Mouse (Mus musculus) midbrain, embryonic 10.5 days (tissue): ENCODE results near the gene Ank. TPM values are rescaled to one million over a fixed set of nuclear protein-coding genes. Genes with fewer than 3 reads are reported as not detected.

ENCODE experiments used
- DNase-seq: peaks from one replicate; pipeline ENCODE4 v3.0.0-alpha.2; 2017; ENCODE audit warnings: low spot score
- H3K27ac ChIP-seq: fragments of 300-500 bp; sonication (generic); replicated peaks from 2 replicates; pipeline ENCODE4 v1.5.1; 2016; ENCODE audit warnings: mild to moderate bottlenecking
- H3K27me3 ChIP-seq: fragments of 300-500 bp; sonication (generic); 2 replicates; pipeline ENCODE4 v1.6.1; 2016; ENCODE audit warnings: low read depth, mild to moderate bottlenecking; ENCODE audit not compliant: poor library complexity, severe bottlenecking
- H3K36me3 ChIP-seq: fragments of 300-500 bp; sonication (generic); 2 replicates; pipeline ENCODE4 v1.6.1; 2016; ENCODE audit warnings: mild to moderate bottlenecking, moderate library complexity
- H3K4me1 ChIP-seq: fragments of 300-500 bp; sonication (generic); 2 replicates; pipeline ENCODE4 v1.6.1; 2016
- H3K4me3 ChIP-seq: fragments of 300-500 bp; sonication (generic); 2 replicates; pipeline ENCODE4 v1.5.1; 2016; ENCODE audit warnings: mild to moderate bottlenecking, moderate library complexity
- H3K9me3 ChIP-seq: fragments of 300-500 bp; sonication (generic); replicated peaks from 2 replicates; pipeline ENCODE4 v1.6.1; 2016; ENCODE audit warnings: mild to moderate bottlenecking
- WGBS: fragments of 180-500 bp; shearing (Covaris S2); methylation state at CpG from one replicate; pipeline ENCODE4 v1.1.7; 2016; 5-methylcytosine and 5-hydroxymethylcytosine counted together
- polyA plus RNA-seq: library from polyadenylated mRNA; unstranded; fragments of >200 nt; fragmentation: Nextera tagmentation; extraction: Ambion mirVana; gene quantifications from 2 replicates; pipeline ENCODE4 v1.2.1, GENCODE M21; 2016

Gene Ank
- polyA plus RNA-seq, 1 experiment from 2014 or later, result 6.3 TPM

DNA sequence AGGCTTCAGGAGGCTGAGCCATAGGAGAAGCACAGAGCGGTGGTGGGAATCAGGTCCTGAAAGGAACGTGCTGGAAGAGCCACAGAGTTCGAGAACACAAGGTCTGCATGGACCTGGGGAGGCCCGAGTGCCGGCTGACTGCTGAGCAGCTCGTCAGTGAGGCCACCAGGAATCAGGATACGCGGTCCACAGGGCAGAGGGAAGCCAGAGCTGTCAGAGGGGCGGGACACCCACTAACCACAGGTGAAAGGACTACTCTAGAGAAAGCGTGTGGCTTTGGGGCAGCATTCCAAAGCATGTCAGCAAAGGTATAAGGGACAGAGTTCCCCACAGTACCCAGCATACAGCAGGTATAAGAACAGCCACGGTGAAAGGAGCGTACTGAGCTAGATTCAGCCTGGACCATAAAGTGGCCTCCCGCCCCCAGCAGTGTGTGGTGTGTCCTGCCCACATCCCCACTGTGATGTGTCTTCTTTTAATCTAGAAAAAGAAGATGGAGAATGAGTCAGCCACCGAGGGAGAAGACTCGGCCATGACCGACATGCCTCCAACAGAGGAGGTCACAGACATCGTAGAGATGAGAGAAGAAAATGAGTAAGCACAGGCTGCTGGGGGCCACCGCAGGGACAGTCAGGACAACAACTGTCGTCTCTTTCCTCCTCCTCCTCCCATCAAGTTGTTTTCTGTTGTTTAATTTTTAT is 126.3 kb downstream of the Ank start:
- peaks cover 44% of the 10 kb centered on the region for H3K36me3 ChIP-seq
- DNase-seq, result no peak
- no peak overlapping the region for H3K4me3 ChIP-seq
- no peaks in the 10 kb centered on the region for H3K9me3 ChIP-seq
- H3K4me1 ChIP-seq, result peaks cover 16% of the 10 kb centered on the region
- no peak overlapping the region for H3K27ac ChIP-seq
- no peaks in the 10 kb centered on the region for H3K27me3 ChIP-seq
- WGBS, result 90% methylated on average over 19 of the region's 19 CpGs

DNA sequence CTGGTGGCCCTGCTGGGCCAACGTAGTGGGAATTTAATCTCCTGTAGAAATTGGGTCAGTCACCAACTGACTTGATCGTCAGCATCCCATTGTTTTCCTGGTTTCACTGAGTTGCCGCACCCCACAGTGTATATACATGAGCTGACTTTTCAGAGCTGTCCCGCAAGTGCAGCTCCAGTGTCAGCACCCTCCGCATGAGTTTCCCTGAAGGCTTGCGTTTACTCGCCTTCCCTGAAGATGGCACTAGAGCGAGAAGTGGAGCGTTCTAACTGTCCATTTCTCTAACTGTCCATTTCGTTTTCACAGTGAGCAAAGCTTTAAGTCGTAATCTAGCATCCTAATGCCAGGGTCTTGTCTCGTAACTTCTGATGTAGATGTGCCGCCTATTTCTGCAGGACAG is 127.2 kb downstream of the Ank start:
- Histone ChIP-seq H3K4me1 (peaks cover 16% of the 10 kb centered on the region), H3K27ac (no peak overlapping the region), H3K4me3 (no peak overlapping the region), H3K36me3 (peaks cover 46% of the 10 kb centered on the region), H3K9me3 (no peaks in the 10 kb centered on the region), H3K27me3 (no peaks in the 10 kb centered on the region)
- WGBS, result 79% methylated on average over 13 of the region's 13 CpGs
- DNase-seq, result no peak

DNA sequence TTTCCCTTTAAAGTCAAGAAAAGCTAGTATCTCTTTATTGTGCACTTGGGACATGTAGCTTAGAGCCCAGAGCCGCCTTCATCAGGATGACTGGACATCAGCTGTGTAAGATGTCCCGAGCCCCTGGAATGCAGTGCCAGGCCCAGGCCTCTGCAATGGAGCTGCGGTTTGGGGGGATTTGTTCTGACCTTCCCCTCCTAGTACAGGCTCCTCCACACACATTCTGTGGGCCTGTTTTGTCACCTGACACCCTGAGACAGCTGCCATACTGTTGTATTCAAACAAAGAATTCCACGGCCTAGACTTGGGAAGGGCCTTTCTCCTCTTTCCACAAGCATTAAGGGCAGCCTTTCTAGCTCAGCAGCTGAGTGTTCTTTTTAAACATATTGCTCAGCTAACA is 128.5 kb downstream of the Ank start:
- peaks cover 56% of the 10 kb centered on the region for H3K36me3 ChIP-seq

DNA sequence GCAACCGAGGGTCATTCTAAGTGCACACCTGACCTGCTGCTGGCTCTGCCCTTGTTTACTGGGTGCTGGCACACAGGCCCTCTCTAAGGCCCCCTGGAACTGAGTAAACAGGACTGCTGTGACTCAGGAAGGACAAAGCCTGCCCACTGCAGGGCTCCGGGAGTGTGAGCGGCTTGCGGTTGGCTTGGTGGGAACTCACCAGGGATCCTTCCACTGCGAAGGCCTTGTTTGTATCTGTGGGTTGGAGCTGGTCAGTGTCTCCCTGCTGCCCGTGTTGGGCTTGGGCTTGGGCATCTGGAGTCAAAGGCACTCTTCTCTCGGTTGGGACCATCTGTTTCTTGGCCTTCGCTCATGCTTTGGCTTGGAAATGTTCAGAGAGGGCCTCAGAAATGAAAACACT is 129.1 kb downstream of the Ank start:
- WGBS, result 51% methylated on average over 8 of the region's 8 CpGs
- no peak for DNase-seq
- Histone ChIP-seq H3K4me1 (peaks cover 16% of the 10 kb centered on the region), H3K36me3 (peaks cover 56% of the 10 kb centered on the region), H3K9me3 (no peaks in the 10 kb centered on the region), H3K4me3 (no peak overlapping the region), H3K27me3 (no peaks in the 10 kb centered on the region), H3K27ac (peak overlapping the region; percentile 80)

More for the DNA sequence above, 128.5 kb downstream of the Ank start:
- peak overlapping the region; percentile 80 for H3K27ac ChIP-seq
- H3K9me3 ChIP-seq, result no peaks in the 10 kb centered on the region
- H3K27me3 ChIP-seq, result no peaks in the 10 kb centered on the region
- H3K4me1 ChIP-seq, result peaks cover 16% of the 10 kb centered on the region
- peak; percentile 19 for DNase-seq
- H3K4me3 ChIP-seq, result no peak overlapping the region
- WGBS, result 44% methylated on average over 4 of the region's 4 CpGs

DNA sequence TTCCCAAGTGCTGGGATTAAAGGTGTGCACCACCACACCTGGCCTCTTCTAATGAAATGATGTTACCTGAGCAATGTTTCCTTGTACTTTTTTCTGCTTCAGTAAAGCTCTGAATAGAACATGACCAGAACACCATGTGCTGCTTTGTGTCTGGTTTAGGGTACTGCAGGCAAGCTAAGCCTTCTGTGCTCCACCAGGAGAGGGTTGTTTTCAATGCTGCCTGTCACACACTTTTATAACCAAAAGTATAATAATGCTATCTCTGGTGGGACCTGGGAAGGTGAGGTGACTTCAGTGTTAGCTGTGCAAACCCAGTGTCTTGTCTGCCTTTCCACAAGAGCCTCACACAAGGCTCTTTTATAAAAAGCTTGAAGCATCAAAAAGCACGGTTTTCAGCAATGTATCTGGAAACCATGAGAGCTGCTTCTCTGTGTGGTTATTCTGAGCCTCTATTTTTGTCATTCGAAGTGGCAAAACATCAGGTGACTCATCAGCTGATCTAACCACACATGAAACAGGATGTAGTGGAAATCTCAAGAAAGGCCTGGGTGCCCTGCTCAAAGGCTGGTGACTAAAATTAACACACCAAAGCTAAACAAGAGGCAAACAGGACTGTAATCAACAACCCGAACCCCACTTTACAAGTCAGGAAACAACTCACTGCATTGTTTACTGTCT is 130.1 kb downstream of the Ank start:
- Histone ChIP-seq H3K36me3 (peaks cover 55% of the 10 kb centered on the region), H3K4me3 (no peak overlapping the region), H3K9me3 (no peaks in the 10 kb centered on the region)

DNA sequence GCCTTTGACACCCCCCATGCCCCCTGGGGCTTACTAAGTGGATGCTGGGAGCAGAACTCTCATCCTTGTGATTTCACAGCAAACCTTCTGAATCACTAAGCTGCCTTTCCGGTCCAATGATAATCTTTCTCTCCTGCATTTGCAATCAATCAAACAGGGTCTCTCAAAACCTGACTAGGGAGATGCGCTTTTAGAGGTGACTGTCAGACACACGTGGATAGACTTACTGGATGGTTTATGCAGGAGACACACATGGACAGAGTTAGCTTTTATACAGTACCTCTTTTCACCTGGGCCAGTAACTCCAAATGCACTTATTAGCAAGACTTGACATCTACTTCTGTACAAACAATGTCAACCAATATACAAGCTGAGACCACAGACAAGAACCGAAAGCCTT is 131.0 kb downstream of the Ank start:
- H3K36me3 ChIP-seq, result peaks cover 53% of the 10 kb centered on the region
- peaks cover 16% of the 10 kb centered on the region for H3K4me1 ChIP-seq
- 92% methylated on average over 4 of the region's 4 CpGs for WGBS
- H3K27ac ChIP-seq, result no peak overlapping the region
- H3K4me3 ChIP-seq, result no peak overlapping the region
- H3K9me3 ChIP-seq, result no peaks in the 10 kb centered on the region
- no peaks in the 10 kb centered on the region for H3K27me3 ChIP-seq
- no peak for DNase-seq

More for the DNA sequence above, 130.1 kb downstream of the Ank start:
- Histone ChIP-seq H3K27me3 (no peaks in the 10 kb centered on the region), H3K4me1 (peaks cover 16% of the 10 kb centered on the region), H3K27ac (no peak overlapping the region)
- WGBS, result 84% methylated on average over 3 of the region's 3 CpGs
- no peak for DNase-seq

DNA sequence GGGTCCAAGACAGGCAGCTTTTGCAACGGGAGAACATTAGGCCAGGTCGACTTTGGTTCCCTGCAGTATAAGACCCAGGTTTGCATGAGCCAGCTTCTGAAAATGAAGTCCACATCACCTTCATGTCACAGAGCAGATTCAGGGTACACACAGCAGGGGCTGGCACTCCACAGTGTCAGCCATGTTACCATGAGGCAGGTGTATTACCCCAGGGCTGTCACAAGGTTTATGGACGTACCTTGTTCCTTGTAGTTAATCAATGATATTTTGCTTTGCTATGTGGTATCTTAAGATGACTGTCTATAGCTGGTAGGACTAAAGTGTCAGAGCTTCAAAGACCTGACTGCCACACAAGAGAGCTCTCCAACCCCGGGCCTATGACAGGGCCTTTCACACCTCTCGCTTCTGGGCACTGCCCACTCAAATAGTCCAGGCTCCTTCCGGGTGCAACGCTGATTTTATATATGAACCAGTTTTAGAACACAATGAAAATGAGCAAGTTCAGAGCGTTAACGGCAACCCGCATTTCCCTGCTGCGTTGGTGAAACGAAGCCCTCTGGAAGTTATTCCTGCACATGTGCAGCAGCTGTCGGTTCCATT is 132.4 kb downstream of the Ank start:
- peaks cover 46% of the 10 kb centered on the region for H3K36me3 ChIP-seq
- no peaks in the 10 kb centered on the region for H3K9me3 ChIP-seq
- DNase-seq, result no peak
- H3K27me3 ChIP-seq, result no peaks in the 10 kb centered on the region
- H3K4me1 ChIP-seq, result peaks cover 16% of the 10 kb centered on the region
- WGBS, result 96% methylated on average over 13 of the region's 13 CpGs
- no peak overlapping the region for H3K4me3 ChIP-seq
- no peak overlapping the region for H3K27ac ChIP-seq

DNA sequence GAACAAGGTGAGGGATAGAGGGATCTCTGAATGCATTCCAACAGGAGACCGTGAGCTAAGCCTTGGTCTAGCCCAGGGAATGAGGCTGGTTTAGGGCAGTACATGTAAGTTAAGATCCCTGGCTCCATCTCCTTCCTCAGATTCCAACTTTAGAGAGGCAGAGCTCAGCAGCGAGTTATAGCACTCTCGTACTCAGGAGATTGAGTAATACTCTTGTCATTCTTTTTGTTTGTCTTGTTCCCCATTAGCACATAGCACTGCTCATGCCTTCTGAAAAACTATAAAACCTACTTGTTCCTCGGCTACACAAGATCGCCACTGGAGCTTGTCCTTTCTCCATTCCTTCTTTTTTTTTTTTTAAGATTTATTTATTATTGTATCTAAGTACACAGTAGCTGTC is 134.0 kb downstream of the Ank start:
- Histone ChIP-seq H3K9me3 (no peaks in the 10 kb centered on the region), H3K27ac (no peak overlapping the region), H3K4me3 (no peak overlapping the region), H3K4me1 (peaks cover 8% of the 10 kb centered on the region), H3K27me3 (no peaks in the 10 kb centered on the region), H3K36me3 (peaks cover 46% of the 10 kb centered on the region)
- WGBS, result 93% methylated on average over 5 of the region's 5 CpGs
- no peak for DNase-seq

DNA sequence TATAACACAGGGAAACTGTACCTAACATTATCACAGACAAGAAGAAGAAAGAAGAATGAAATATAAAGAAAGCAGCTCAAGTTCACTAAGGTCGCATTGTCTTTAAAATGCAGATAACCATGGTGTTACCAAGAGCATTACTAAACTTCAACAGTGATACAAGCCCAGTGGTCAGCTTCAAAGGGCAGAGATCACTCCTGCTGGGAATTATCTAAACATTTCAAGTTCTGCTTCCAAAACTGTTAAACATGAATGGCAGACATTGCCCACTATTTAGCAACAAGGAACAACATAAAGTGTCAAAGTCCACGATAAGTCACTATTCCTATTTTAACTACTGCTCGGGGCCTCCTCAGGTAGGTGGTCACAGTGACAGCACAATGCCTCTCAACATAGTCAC is 138.1 kb downstream of the Ank start:
- WGBS, result 86% methylated on average over 3 of the region's 3 CpGs
- no peak overlapping the region for H3K4me3 ChIP-seq
- no peaks in the 10 kb centered on the region for H3K4me1 ChIP-seq
- H3K36me3 ChIP-seq, result peaks cover 68% of the 10 kb centered on the region
- no peaks in the 10 kb centered on the region for H3K9me3 ChIP-seq
- no peaks in the 10 kb centered on the region for H3K27me3 ChIP-seq
- no peak overlapping the region for H3K27ac ChIP-seq
- DNase-seq, result no peak

DNA sequence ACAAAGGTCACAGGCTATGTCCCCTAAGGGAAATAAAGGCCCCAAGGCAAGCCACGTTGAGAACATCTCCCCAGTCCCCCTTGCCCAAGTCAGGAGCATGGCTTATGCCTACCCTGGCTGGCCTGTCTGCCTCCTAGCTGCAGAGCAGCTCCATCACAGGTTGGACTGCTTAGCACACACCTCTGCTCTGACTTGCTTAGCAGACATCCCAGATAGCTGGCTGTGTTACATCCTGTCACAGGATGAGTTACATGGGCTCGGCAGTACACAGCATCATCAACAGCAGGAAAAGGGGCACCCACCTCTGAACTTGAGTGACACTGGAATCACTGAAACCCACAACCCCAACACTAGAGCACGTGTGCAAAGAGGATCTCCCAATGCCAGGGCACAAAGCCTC is 138.8 kb downstream of the Ank start:
- H3K36me3 ChIP-seq, result peaks cover 67% of the 10 kb centered on the region
- H3K9me3 ChIP-seq, result no peaks in the 10 kb centered on the region
- H3K27me3 ChIP-seq, result no peaks in the 10 kb centered on the region
- WGBS, result 86% methylated on average over 3 of the region's 3 CpGs
- no peak overlapping the region for H3K4me3 ChIP-seq
- DNase-seq, result no peak
- H3K4me1 ChIP-seq, result no peaks in the 10 kb centered on the region
- no peak overlapping the region for H3K27ac ChIP-seq

DNA sequence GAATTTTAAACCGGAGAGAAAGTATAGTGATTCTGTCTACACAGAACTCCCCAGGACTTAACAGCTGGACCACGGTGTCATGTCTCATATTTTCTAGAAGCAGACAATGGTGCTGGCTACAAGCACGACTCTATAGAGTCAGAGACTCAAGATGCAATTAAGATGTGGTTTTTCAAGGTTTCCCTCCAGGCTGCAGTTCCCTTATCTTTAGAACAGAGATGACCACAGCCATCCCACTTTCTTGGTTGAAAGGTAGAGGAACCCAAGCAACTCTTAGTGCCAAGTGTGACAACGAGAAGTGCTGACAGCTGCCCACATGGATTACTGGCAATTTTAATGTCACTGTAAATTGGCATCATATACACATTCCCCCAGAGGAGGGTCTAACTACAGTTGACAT is 143.1 kb downstream of the Ank start:
- no peaks in the 10 kb centered on the region for H3K9me3 ChIP-seq
- H3K4me3 ChIP-seq, result no peak overlapping the region
- no peaks in the 10 kb centered on the region for H3K4me1 ChIP-seq
- no peak overlapping the region for H3K27ac ChIP-seq
- no peak for DNase-seq
- WGBS, result 92% methylated on average over 4 of the region's 4 CpGs
- H3K27me3 ChIP-seq, result no peaks in the 10 kb centered on the region
- H3K36me3 ChIP-seq, result peaks cover 71% of the 10 kb centered on the region

DNA sequence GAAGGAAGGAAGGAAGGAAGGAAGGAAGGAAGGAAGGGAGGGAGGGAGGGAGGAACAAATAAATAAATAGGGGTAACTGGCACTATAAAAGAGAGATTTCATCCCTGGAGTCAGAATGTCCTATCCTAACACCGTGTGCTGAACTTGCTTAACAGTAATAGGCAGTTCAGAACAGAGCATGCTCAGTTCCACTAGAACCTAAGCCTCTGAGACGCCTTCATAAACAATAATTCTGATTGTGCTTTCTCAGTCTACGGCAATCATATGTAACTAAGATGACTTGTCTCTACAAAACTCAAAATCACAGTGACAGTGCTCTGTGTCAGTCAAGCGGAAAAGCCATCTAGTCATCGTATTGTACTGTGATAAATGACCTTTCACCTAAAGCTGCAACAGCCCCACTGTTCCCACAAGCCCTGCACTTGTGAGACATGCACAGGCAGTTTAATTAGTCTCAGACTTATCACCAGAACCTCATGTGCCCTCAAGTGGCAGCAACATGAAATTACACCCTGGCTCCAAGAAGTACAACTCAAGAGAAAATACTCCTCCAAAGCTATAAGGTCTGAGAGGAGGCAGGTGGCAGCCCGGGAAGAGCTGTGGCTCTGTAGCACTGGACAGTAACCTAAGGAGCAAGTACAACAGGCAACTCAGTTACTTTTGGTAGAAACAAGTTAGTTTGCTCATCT is 146.2 kb downstream of the Ank start:
- H3K36me3 ChIP-seq, result peaks cover 73% of the 10 kb centered on the region
- 65% methylated on average over 6 of the region's 6 CpGs for WGBS
- H3K4me3 ChIP-seq, result no peak overlapping the region
- no peaks in the 10 kb centered on the region for H3K27me3 ChIP-seq
- no peaks in the 10 kb centered on the region for H3K4me1 ChIP-seq
- DNase-seq, result peak; percentile 62
- no peaks in the 10 kb centered on the region for H3K9me3 ChIP-seq
- H3K27ac ChIP-seq, result no peak overlapping the region

DNA sequence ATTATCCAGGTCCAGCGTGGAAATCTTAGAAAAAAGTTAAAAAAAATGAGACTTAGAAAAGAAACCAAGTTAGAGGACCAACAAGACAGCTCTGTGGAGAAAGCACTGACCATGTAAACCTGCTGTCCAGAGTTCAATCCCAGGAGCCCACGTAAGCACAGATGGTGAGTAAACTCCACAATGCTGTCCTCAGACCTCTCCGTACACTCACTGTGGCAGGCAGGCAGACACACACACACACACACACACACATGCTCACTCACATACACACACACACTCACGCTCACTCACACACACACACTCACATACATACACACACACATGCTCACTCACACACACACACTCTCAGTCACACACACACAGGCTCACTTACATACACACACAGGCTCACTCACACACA is 146.8 kb downstream of the Ank start:
- Histone ChIP-seq H3K36me3 (peaks cover 73% of the 10 kb centered on the region), H3K4me3 (no peak overlapping the region), H3K4me1 (no peaks in the 10 kb centered on the region), H3K27me3 (no peaks in the 10 kb centered on the region), H3K9me3 (no peaks in the 10 kb centered on the region), H3K27ac (no peak overlapping the region)
- no peak for DNase-seq
- WGBS, result 94% methylated on average over 4 of the region's 4 CpGs
